Mouse (Mus musculus) MN1 (cell line): ENCODE results near the gene Rarg.

Experiments used
- DNase-seq: peaks from one replicate; pipeline ENCODE4 v3.0.0-alpha.2; 2016; ENCODE audit warnings: low spot score

The Rarg gene

DNA sequence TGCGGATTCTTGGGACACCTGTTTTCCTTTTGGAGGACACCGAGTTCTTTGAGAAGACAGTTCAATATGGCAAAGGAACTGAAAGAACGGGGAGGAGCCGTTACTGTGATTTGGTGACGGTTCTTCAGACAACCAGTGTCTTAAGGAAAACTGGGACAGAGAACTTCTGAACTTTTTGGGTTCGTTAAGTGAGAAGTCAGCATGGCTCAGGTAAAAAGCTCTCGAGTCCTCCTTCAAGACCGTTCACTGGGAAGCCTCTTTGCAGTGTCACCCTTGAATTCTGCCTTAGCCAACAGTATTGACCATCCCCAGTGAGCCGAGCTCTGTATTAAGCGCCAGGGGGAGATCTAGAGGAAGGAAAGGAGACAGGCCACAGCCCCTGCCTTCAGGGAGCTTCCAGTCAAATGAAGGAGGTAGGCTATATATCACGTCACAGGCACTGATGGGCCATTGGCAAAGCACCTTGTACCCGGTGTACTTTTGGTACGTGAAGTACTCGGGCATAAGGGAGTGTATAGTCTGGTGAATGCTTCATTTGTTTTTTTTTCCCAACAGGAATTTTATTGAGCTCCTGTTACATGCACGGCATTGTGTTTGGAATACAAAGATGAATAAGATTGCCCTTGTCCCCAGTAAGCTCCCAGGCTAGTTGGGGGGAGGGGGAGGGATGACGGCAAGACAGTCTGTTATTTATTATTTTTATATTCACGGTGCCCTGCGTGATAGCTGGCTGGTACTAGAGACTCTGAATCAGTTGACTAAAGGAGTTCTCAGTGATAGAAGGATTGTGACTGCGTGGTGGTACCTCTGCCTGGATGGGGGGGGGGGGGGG, 52.4 kb downstream of the Rarg start, which contains the start of gene Csad:
Gene Csad, minus strand, starts transcription at position 51 of the 832 bp plus-strand sequence.
- DNase-seq, result peak; percentile 43

DNA sequence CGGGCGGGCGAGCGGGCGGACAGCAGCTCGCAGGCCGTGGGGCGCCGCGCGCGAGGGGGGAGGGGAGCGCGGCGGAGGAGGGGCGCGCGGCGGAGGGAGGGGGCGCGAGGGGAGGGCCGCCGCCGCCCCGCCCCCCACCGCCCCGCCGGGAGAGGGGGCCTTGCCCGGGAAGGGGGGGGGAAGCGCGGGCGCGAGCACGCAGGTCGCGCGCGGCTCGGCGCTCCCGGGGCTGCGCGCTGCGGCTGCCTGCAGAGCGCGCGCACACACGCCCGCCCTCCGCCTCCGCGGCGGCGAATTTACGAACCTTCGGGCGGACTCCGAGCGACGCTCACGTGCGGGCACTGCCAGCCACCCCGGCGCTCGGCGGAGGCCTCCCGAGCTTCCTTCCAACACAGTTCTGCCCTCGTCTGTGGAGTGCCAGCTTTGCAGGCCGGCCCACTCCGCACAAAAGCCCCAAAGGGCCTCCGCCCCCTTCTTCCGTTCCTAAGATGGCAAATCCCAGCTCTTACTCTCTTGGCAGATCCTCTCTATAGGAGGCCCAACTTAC, 53.4 kb downstream of the Rarg start:
- DNase-seq, result peak; percentile 93

DNA sequence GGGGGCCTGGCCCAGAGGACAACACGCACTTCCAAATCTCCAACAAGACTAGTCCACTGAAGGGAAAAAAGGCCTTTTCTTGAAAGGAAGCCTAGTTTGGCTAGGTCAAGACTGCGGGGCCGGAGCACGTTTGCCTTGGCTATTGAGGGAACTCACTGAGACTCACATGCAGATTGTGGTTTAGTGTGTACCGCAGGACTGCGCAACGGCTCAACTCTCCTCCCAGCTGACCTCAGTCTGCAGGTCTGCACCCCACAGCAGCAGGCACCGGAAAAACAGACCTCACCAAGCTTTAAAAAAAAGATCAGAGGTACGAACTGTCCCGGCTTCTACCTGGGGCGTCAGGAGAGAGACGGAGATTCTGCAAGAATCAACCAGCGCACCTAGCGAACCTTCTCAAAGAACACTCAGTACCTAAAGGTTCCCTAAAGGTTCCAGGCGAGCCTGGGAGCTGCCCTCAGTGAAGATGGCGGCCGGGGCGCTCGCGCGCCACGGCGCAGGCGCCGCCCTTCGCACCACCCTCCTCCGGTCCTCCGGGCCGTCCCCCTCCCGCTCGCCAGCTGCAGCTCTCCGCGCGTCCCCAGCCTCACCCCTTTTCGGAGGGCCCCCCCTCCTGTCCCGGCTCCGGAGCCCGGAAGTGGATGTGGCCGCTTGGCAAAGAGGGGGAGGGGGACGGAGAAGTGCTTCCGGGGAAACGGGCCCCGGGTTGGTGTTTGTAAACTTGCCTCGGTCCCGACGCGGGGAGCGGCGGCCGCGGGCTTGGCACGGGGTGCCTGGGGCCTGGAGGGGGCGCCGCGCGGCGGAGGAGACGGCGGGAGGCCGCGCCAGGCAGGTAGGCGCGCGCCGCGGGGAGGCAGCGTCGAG, 54.1 kb downstream of the Rarg start, which contains the start of gene Zfp740:
Gene Zfp740, plus strand, starts transcription at position 279 of the 864 bp plus-strand sequence.
- DNase-seq, result peak; percentile 99

GRCm38 (mm10) chr15:102198841-102199240, 58.5 kb downstream of the Rarg start:
- DNase-seq, result no peak

DNA sequence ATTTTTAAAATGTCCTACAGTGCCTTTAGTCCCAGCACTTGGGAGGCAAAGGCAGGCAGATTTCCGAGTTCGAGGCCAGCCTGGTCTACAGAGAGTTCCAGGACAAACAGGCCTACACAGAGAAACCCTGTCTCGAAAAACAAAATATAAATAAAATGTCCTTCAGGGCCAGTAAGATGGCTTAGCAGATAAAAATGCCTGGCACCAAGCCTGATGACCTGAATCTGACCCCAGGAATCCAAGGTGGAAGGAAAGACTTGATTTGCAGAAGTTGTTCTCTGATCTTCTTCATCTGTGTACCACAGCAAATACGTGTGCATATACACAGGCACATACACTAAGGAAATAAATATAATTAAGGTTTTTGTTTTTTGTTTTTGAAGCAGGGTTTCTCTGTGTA, 61.9 kb downstream of the Rarg start:
- no peak for DNase-seq

GRCm38 (mm10) chr15:102194439-102194838, 62.9 kb downstream of the Rarg start:
- DNase-seq, result no peak

GRCm38 (mm10) chr15:102193652-102194051, 63.7 kb downstream of the Rarg start:
- DNase-seq, result no peak

GRCm38 (mm10) chr15:102192820-102193386, 64.4 kb downstream of the Rarg start:
- DNase-seq, result no peak

- no peak for DNase-seq
These were observed 65.0 kb downstream of the Rarg start for GRCm38 (mm10) chr15:102192271-102192812.

- no peak for DNase-seq
These were observed 65.6 kb downstream of the Rarg start for GRCm38 (mm10) chr15:102191699-102192098.

- no peak for DNase-seq
These were observed 68.4 kb downstream of the Rarg start for GRCm38 (mm10) chr15:102188883-102189282.

- no peak for DNase-seq
These were observed 69.2 kb downstream of the Rarg start for GRCm38 (mm10) chr15:102188096-102188495.

DNA sequence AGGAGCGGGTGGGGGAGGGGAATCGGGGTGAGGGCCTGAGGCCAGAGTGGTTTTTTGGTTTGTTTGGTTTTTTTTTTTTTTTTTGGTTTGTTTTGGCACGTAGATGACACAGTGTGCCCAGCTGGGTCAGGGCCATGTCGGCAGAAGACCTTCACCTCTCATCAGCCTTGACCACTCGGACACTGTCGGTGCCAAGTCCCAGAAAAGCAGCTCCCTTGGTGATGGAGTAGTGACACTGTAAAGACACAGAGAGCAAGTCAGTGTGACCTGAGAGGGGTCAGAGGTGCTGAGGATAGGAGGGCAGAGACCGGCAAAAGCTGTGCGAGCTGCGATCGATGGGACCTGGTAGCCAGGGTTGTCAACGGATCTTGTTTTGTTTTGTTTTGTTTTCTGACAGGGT, 71.1 kb downstream of the Rarg start:
- DNase-seq, result no peak
